Mouse (Mus musculus): ENCODE data around the gene Pctp. TPM values are rescaled to one million over a fixed set of nuclear protein-coding genes. Genes with fewer than 3 reads are reported as not detected.

The Pctp gene
- polyA plus RNA-seq, 1 experiment from 2014 or later, result 26.2 TPM

GRCm38 (mm10) chr11:90002987-90003348, 274 bp upstream of the Pctp start:
- DNase-seq (ENCODE audit: low spot score), result no peak
- H3K27ac ChIP-seq, result peak overlapping the region; percentile 93
- H3K4me1 ChIP-seq, result peaks cover 10% of the 10 kb centered on the region; the same call in 1 of the 2 replicates
- H3K36me3 ChIP-seq, result no peaks in the 10 kb centered on the region
- peak overlapping the region; percentile 77 for H3K4me3 ChIP-seq
- no peaks in the 10 kb centered on the region for H3K27me3 ChIP-seq (ENCODE audit: insufficient read depth, poor library complexity, severe bottlenecking)
- no peaks in the 10 kb centered on the region for H3K9me3 ChIP-seq
- WGBS, result 12% methylated on average over 8 of the region's 8 CpGs

GRCm38 (mm10) chr11:90001396-90002230, 1.1 kb downstream of the Pctp start:
- Histone ChIP-seq H3K27me3 (ENCODE audit: insufficient read depth, poor library complexity, severe bottlenecking) (no peaks in the 10 kb centered on the region), H3K27ac (peak overlapping the region; percentile 93), H3K4me3 (peak overlapping the region; percentile 77), H3K9me3 (no peaks in the 10 kb centered on the region), H3K36me3 (no peaks in the 10 kb centered on the region), H3K4me1 (peaks cover 10% of the 10 kb centered on the region; the same call in 1 of the 2 replicates)
- peak; percentile 67 for DNase-seq (ENCODE audit: low spot score)
- 84% methylated on average over 10 of the region's 10 CpGs for WGBS

GRCm38 (mm10) chr11:90000666-90001065, 2.0 kb downstream of the Pctp start:
- Histone ChIP-seq H3K36me3 (no peaks in the 10 kb centered on the region), H3K27me3 (ENCODE audit: insufficient read depth, poor library complexity, severe bottlenecking) (no peaks in the 10 kb centered on the region), H3K9me3 (no peaks in the 10 kb centered on the region), H3K4me3 (no peak overlapping the region), H3K27ac (no peak overlapping the region), H3K4me1 (peaks cover 10% of the 10 kb centered on the region; the same call in 1 of the 2 replicates)
- WGBS, result 87% methylated on average over 4 of the region's 4 CpGs
- no peak for DNase-seq (ENCODE audit: low spot score)

GRCm38 (mm10) chr11:89998996-89999770, 3.5 kb downstream of the Pctp start:
- Histone ChIP-seq H3K9me3 (no peaks in the 10 kb centered on the region), H3K27me3 (ENCODE audit: insufficient read depth, poor library complexity, severe bottlenecking) (no peaks in the 10 kb centered on the region), H3K36me3 (no peaks in the 10 kb centered on the region), H3K27ac (no peak overlapping the region), H3K4me1 (peaks cover 10% of the 10 kb centered on the region; the same call in 1 of the 2 replicates), H3K4me3 (no peak overlapping the region)
- DNase-seq (ENCODE audit: low spot score), result peak; percentile 73
- WGBS, result 88% methylated on average over 18 of the region's 18 CpGs

- Histone ChIP-seq H3K36me3 (no peaks in the 10 kb centered on the region), H3K9me3 (no peaks in the 10 kb centered on the region), H3K27ac (no peak overlapping the region), H3K27me3 (ENCODE audit: insufficient read depth, poor library complexity, severe bottlenecking) (no peaks in the 10 kb centered on the region), H3K4me3 (no peak overlapping the region), H3K4me1 (0 out of 2 replicates have a peak, but pooled peaks cover 6% of the 10 kb centered on the region)
- DNase-seq (ENCODE audit: low spot score), result peak; percentile 10
- WGBS, result 86% methylated on average over 7 of the region's 7 CpGs
These were observed 5.8 kb downstream of the Pctp start for GRCm38 (mm10) chr11:89996856-89997255.

- H3K27ac ChIP-seq, result no peak overlapping the region
- no peak overlapping the region for H3K4me3 ChIP-seq
- no peaks in the 10 kb centered on the region for H3K27me3 ChIP-seq (ENCODE audit: insufficient read depth, poor library complexity, severe bottlenecking)
- no peaks in the 10 kb centered on the region for H3K9me3 ChIP-seq
- no peaks in the 10 kb centered on the region for H3K36me3 ChIP-seq
- peak; percentile 51 for DNase-seq (ENCODE audit: low spot score)
- 0 out of 2 replicates have a peak, but pooled peaks cover 3% of the 10 kb centered on the region for H3K4me1 ChIP-seq
- WGBS, result 88% methylated on average over 4 of the region's 4 CpGs
These were observed 6.3 kb downstream of the Pctp start for GRCm38 (mm10) chr11:89996406-89996805.

- Histone ChIP-seq H3K27ac (no peak overlapping the region), H3K9me3 (no peaks in the 10 kb centered on the region), H3K4me3 (no peak overlapping the region), H3K4me1 (no peaks in the 10 kb centered on the region), H3K27me3 (ENCODE audit: insufficient read depth, poor library complexity, severe bottlenecking) (no peaks in the 10 kb centered on the region), H3K36me3 (no peaks in the 10 kb centered on the region; the same call in 1 of the 2 replicates)
- no peak for DNase-seq (ENCODE audit: low spot score)
- WGBS, result 80% methylated on average over 5 of the region's 5 CpGs
These were observed 7.1 kb downstream of the Pctp start for GRCm38 (mm10) chr11:89995596-89995995.

- H3K4me1 ChIP-seq, result no peaks in the 10 kb centered on the region
- DNase-seq (ENCODE audit: low spot score), result peak; percentile 10
- no peak overlapping the region for H3K27ac ChIP-seq
- WGBS, result 84% methylated on average over 2 of the region's 2 CpGs
- H3K4me3 ChIP-seq, result no peak overlapping the region
- H3K36me3 ChIP-seq, result peaks cover 3% of the 10 kb centered on the region; the same call in 1 of the 2 replicates
- no peaks in the 10 kb centered on the region for H3K27me3 ChIP-seq (ENCODE audit: insufficient read depth, poor library complexity, severe bottlenecking)
- no peaks in the 10 kb centered on the region for H3K9me3 ChIP-seq
These were observed 8.0 kb downstream of the Pctp start for GRCm38 (mm10) chr11:89994706-89995105.

GRCm38 (mm10) chr11:89991661-89992060, 11.0 kb downstream of the Pctp start:
- Histone ChIP-seq H3K4me3 (no peak overlapping the region), H3K36me3 (peaks cover 11% of the 10 kb centered on the region; the same call in 1 of the 2 replicates), H3K27me3 (ENCODE audit: insufficient read depth, poor library complexity, severe bottlenecking) (no peaks in the 10 kb centered on the region), H3K9me3 (no peaks in the 10 kb centered on the region), H3K4me1 (no peaks in the 10 kb centered on the region), H3K27ac (no peak overlapping the region)
- no peak for DNase-seq (ENCODE audit: low spot score)

- peak; percentile 82 for DNase-seq (ENCODE audit: low spot score)
- H3K27ac ChIP-seq, result peak overlapping the region; percentile 45; the same call in 1 of the 2 replicates
- H3K4me3 ChIP-seq, result no peak overlapping the region
- WGBS, result 22% methylated on average over 8 of the region's 8 CpGs
- no peaks in the 10 kb centered on the region for H3K9me3 ChIP-seq
- H3K4me1 ChIP-seq, result no peaks in the 10 kb centered on the region
- H3K36me3 ChIP-seq, result peaks cover 18% of the 10 kb centered on the region
- H3K27me3 ChIP-seq (ENCODE audit: insufficient read depth, poor library complexity, severe bottlenecking), result no peaks in the 10 kb centered on the region
These were observed 13.6 kb downstream of the Pctp start for GRCm38 (mm10) chr11:89988936-89989589.

- Histone ChIP-seq H3K4me3 (no peak overlapping the region), H3K4me1 (no peaks in the 10 kb centered on the region), H3K27ac (no peak overlapping the region), H3K9me3 (no peaks in the 10 kb centered on the region), H3K27me3 (ENCODE audit: insufficient read depth, poor library complexity, severe bottlenecking) (no peaks in the 10 kb centered on the region), H3K36me3 (peaks cover 24% of the 10 kb centered on the region)
- no peak for DNase-seq (ENCODE audit: low spot score)
- WGBS, result 94% methylated on average over 8 of the region's 8 CpGs
These were observed 16.2 kb downstream of the Pctp start for GRCm38 (mm10) chr11:89986516-89986915.

GRCm38 (mm10) chr11:89985200-89986187, 17.2 kb downstream of the Pctp start:
- H3K4me3 ChIP-seq, result no peak overlapping the region
- 74% methylated on average over 10 of the region's 10 CpGs for WGBS
- no peaks in the 10 kb centered on the region for H3K4me1 ChIP-seq
- no peaks in the 10 kb centered on the region for H3K9me3 ChIP-seq
- 0 out of 2 replicates have a peak, but pooled peaks cover 4% of the 10 kb centered on the region for H3K27me3 ChIP-seq (ENCODE audit: insufficient read depth, poor library complexity, severe bottlenecking)
- no peak overlapping the region for H3K27ac ChIP-seq
- H3K36me3 ChIP-seq, result peaks cover 24% of the 10 kb centered on the region
- DNase-seq (ENCODE audit: low spot score), result no peak
